Mouse (Mus musculus) 3T3-L1 (cell line): ENCODE data around the gene Gm49353.
A peak's percentile ranks its signal among the peaks of the same experiment; 100 is the strongest.

Experiments used
- DNase-seq: peaks from one replicate; pipeline ENCODE4 v3.0.0-alpha.2; 2015; ENCODE audit warnings: low read depth, low spot score

Gm49353 gene

GRCm38 (mm10) chr10:29198642-29199041 is at the start of gene Gm49353:
TSS of gene Gm49353 (plus strand) at chr10:29198954.
- no peak for DNase-seq

- DNase-seq = no peak
These were observed 43.5 kb upstream of the Gm49353 start for GRCm38 (mm10) chr10:29155304-29155703.

- no peak for DNase-seq
These were observed 37.1 kb upstream of the Gm49353 start for GRCm38 (mm10) chr10:29161664-29162063.

- DNase-seq = no peak
These were observed 25.0 kb upstream of the Gm49353 start for GRCm38 (mm10) chr10:29173778-29174177.

GRCm38 (mm10) chr10:29175656-29176055 is 23.1 kb upstream of the Gm49353 start:
- no peak for DNase-seq

GRCm38 (mm10) chr10:29176881-29177280 is 21.9 kb upstream of the Gm49353 start:
- peak; percentile 56 for DNase-seq

- peak; percentile 82 for DNase-seq
These were observed 20.8 kb upstream of the Gm49353 start for GRCm38 (mm10) chr10:29178003-29178402.

- DNase-seq = no peak
These were observed 18.5 kb upstream of the Gm49353 start for GRCm38 (mm10) chr10:29180210-29180609.

GRCm38 (mm10) chr10:29181046-29181445 is 17.7 kb upstream of the Gm49353 start:
- DNase-seq = no peak

GRCm38 (mm10) chr10:29193769-29194168 is 5.0 kb upstream of the Gm49353 start:
- DNase-seq = no peak

GRCm38 (mm10) chr10:29196811-29197210 is 1.9 kb upstream of the Gm49353 start:
- no peak for DNase-seq

- DNase-seq = peak; percentile 57
These were observed 1.1 kb downstream of the Gm49353 start for GRCm38 (mm10) chr10:29199835-29200234.

- no peak for DNase-seq
These were observed 1.9 kb downstream of the Gm49353 start for GRCm38 (mm10) chr10:29200609-29201008.

- peak; percentile 85 for DNase-seq
These were observed 8.0 kb downstream of the Gm49353 start for GRCm38 (mm10) chr10:29206730-29207129.

GRCm38 (mm10) chr10:29208735-29209134 is 10.0 kb downstream of the Gm49353 start:
- no peak for DNase-seq

- DNase-seq = peak; percentile 24
These were observed 12.7 kb downstream of the Gm49353 start, which contains the start of gene 9330159F19Rik for GRCm38 (mm10) chr10:29211453-29211852. TSS of gene 9330159F19Rik (plus strand) at chr10:29211606.

- no peak for DNase-seq
These were observed 14.9 kb downstream of the Gm49353 start for GRCm38 (mm10) chr10:29213534-29214100.

- DNase-seq = no peak
These were observed 18.2 kb downstream of the Gm49353 start for GRCm38 (mm10) chr10:29216957-29217356.

- DNase-seq = no peak
These were observed 18.7 kb downstream of the Gm49353 start for GRCm38 (mm10) chr10:29217451-29217850.

- no peak for DNase-seq
These were observed 26.6 kb downstream of the Gm49353 start for GRCm38 (mm10) chr10:29225329-29225728.

- DNase-seq = no peak
These were observed 32.5 kb downstream of the Gm49353 start for GRCm38 (mm10) chr10:29231208-29231607.
